ENCODE assay signal across 11 mouse cellular contexts in genomic region chr6:127094565-127094964, GRCm38 (mm10). TPM values are rescaled to one million over a fixed set of nuclear protein-coding genes. Genes with fewer than 3 reads are reported as not detected.
DNase-seq lines count a peak whose midpoint lies in the region; ATAC-seq and TF ChIP-seq lines count a peak whose summit lies in the region.
"Had no signal": no experiment of that assay in that cellular context is flagged by ENCODE, and none has a peak within 500 bp of the region (broad histone marks: within the 10 kb centered on the region; RNA-seq: fewer than 3 reads in every experiment).

No protein-coding gene starts in this region.

- 65% methylated on average over 7 of the region's 7 CpGs for WGBS in heart, postnatal 0 days
- WGBS in lung, adult 2 months: 54% methylated on average over 7 of the region's 7 CpGs
- WGBS in embryonic facial prominence, embryonic 10.5 days: 66% methylated on average over 7 of the region's 7 CpGs

- no peak overlapping the region for H3K9ac ChIP-seq in heart, postnatal 0 days (replicated peaks; ENCODE audit: low read depth, low read length)
- peak overlapping the region; percentile 38 for H3K9ac ChIP-seq in ES-Bruce4 (ENCODE audit: low read depth, poor library complexity, severe bottlenecking)
- H3K9ac ChIP-seq: midbrain, embryonic 12.5 days had no signal

- H3K27ac ChIP-seq in heart, postnatal 0 days (ENCODE audit: low read depth): no peak overlapping the region
- H3K27ac ChIP-seq in ES-Bruce4 (ENCODE audit: insufficient read depth, low read length): no peak overlapping the region
- no peak overlapping the region for H3K27ac ChIP-seq in embryonic facial prominence, embryonic 10.5 days (replicated peaks)
- H3K27ac ChIP-seq: midbrain, embryonic 12.5 days had no signal

- no peaks in the 10 kb centered on the region for H3K27me3 ChIP-seq in heart, postnatal 0 days (ENCODE audit: control insufficient read depth, insufficient read depth, low read length)
- no peaks in the 10 kb centered on the region for H3K27me3 ChIP-seq in ES-Bruce4 (ENCODE audit: control insufficient read depth, insufficient read depth, low read length, poor library complexity, severe bottlenecking)
- H3K27me3 ChIP-seq in embryonic facial prominence, embryonic 10.5 days (replicated peaks; ENCODE audit: low read depth, poor library complexity, severe bottlenecking): no peaks in the 10 kb centered on the region
- H3K27me3 ChIP-seq: midbrain, embryonic 12.5 days had no signal

- no peaks in the 10 kb centered on the region for H3K9me3 ChIP-seq in heart, postnatal 0 days (replicated peaks; ENCODE audit: control insufficient read depth, low read length)
- H3K9me3 ChIP-seq in ES-Bruce4 (replicated peaks; ENCODE audit: control insufficient read depth, insufficient read depth, low read length, poor library complexity, severe bottlenecking): no peaks in the 10 kb centered on the region
- H3K9me3 ChIP-seq in embryonic facial prominence, embryonic 10.5 days: no peaks in the 10 kb centered on the region
- H3K9me3 ChIP-seq: midbrain, embryonic 12.5 days had no signal

- TF ChIP-seq CTCF in heart, postnatal 0 days (IDR thresholded peaks at IDR 0.05; ENCODE audit: low read depth): peak; percentile 57
- peak; percentile 32; the same call in 1 of the 2 replicates for TF ChIP-seq CTCF in lung, adult 2 months (IDR thresholded peaks at IDR 0.05; ENCODE audit: insufficient read depth, low read length)
- TF ChIP-seq CTCF in ES-Bruce4 (IDR thresholded peaks at IDR 0.05; ENCODE audit: low read depth, low read length): peak; percentile 59

- intact Hi-C loops in heart, postnatal 36 days (cut with DNase I): no loop called here

- ATAC-seq in heart, postnatal 0 days (ENCODE audit: insufficient read depth, low read depth): no peak

- TF ChIP-seq POLR2A in lung, adult 2 months (IDR thresholded peaks at IDR 0.05; ENCODE audit: borderline replicate concordance, extremely low read depth, low read depth, low read length): no peak
- TF ChIP-seq POLR2A in ES-Bruce4 (IDR thresholded peaks at IDR 0.05; ENCODE audit: insufficient read depth, low read length): no peak

- no peak overlapping the region for H3K4me2 ChIP-seq in heart, postnatal 0 days (ENCODE audit: low read depth, low read length)
- H3K4me2 ChIP-seq: midbrain, embryonic 12.5 days had no signal

- peaks cover 24% of the 10 kb centered on the region for H3K36me3 ChIP-seq in heart, postnatal 0 days (replicated peaks; ENCODE audit: control insufficient read depth, insufficient read depth, low read length)
- H3K36me3 ChIP-seq in ES-Bruce4 (ENCODE audit: control insufficient read depth, insufficient read depth, low read length, poor library complexity, severe bottlenecking): peaks cover 31% of the 10 kb centered on the region
- H3K36me3 ChIP-seq in embryonic facial prominence, embryonic 10.5 days (replicated peaks): peaks cover 34% of the 10 kb centered on the region

- TF ChIP-seq EP300 in heart, postnatal 0 days (IDR thresholded peaks at IDR 0.05; ENCODE audit: low read depth): no peak
- TF ChIP-seq EP300 in ES-Bruce4 (IDR thresholded peaks at IDR 0.05; ENCODE audit: insufficient read depth, low read depth, low read length): no peak

- H3K4me1 ChIP-seq in heart, postnatal 0 days (ENCODE audit: control insufficient read depth, insufficient read depth): no peaks in the 10 kb centered on the region
- H3K4me1 ChIP-seq in lung, adult 2 months (ENCODE audit: control insufficient read depth, insufficient read depth, low read length): no peaks in the 10 kb centered on the region
- H3K4me1 ChIP-seq in ES-Bruce4 (ENCODE audit: control insufficient read depth, insufficient read depth, low read length): no peaks in the 10 kb centered on the region
- H3K4me1 ChIP-seq in embryonic facial prominence, embryonic 10.5 days: no peaks in the 10 kb centered on the region
- H3K4me1 ChIP-seq: midbrain, embryonic 12.5 days had no signal

- no peak overlapping the region for H3K4me3 ChIP-seq in heart, postnatal 0 days (ENCODE audit: low read depth, low read length)
- H3K4me3 ChIP-seq in lung, adult 2 months (replicated peaks; ENCODE audit: extremely low read depth, low read depth, low read length): no peak overlapping the region
- H3K4me3 ChIP-seq in ES-Bruce4 (ENCODE audit: low read depth, low read length): no peak overlapping the region
- no peak overlapping the region for H3K4me3 ChIP-seq in embryonic facial prominence, embryonic 10.5 days
- H3K4me3 ChIP-seq: midbrain, embryonic 12.5 days had no signal

- no peak for DNase-seq in heart, postnatal 0 days (ENCODE audit: low spot score)
- no peak for DNase-seq in heart, postnatal 36 days
- DNase-seq in lung, adult 2 months: no peak
- DNase-seq in lung, postnatal 25 days (ENCODE audit: low spot score): no peak
- DNase-seq in embryonic facial prominence, embryonic 10.5 days (ENCODE audit: low spot score): peak; percentile 44
- no peak for DNase-seq in yolk sac, embryonic 10.5 days (ENCODE audit: low spot score)
- DNase-seq in cerebellum, postnatal 4 days (ENCODE audit: low spot score in 2 of 2): no peak

RNA-seq across cellular contexts. Expression of gene Tigar, which starts 14.8 kb away (rescaled TPM):
- 9.0 and 21.1 TPM in 2 replicates for total RNA-seq in heart, postnatal 0 days (2014; rRNA removed; ENCODE audit: low replicate concordance)
- polyA plus RNA-seq in heart, postnatal 0 days (2015; fragmentation: Nextera tagmentation; extraction: Ambion mirVana): 14.4 and 15.6 TPM in 2 replicates
- 10 to 100 TPM; 45.8 to 48.8 TPM for total RNA-seq in heart, postnatal 36 days (2021)
- 2.7 and 4.1 TPM in 2 replicates for polyA plus RNA-seq in lung, adult 2 months (2012; rRNA removed)
- polyA plus RNA-seq in ES-Bruce4 (2011; ENCODE audit: insufficient read depth, insufficient read length, low read depth, missing spikeins): 32.4 and 37.6 TPM in 2 replicates
- polyA plus RNA-seq in embryonic facial prominence, embryonic 10.5 days (2016; fragmentation: Nextera tagmentation; extraction: Ambion mirVana): 5.7 and 7.2 TPM in 2 replicates

RNA-seq across cellular contexts. Expression of gene Fgf23, which starts 21.9 kb away (rescaled TPM):
- total RNA-seq in heart, postnatal 0 days (2014; rRNA removed; ENCODE audit: low replicate concordance): 1.1 TPM in 1 of 2 replicates, not detected in the other
- 0.05 TPM in 1 of 2 replicates, not detected in the other for polyA plus RNA-seq in heart, postnatal 0 days (2015; fragmentation: Nextera tagmentation; extraction: Ambion mirVana)
- under 1 TPM in 1 of 2 experiments, not detected in 1; 0.14 TPM for total RNA-seq in heart, postnatal 36 days (2021)
- not detected in 2 replicates for polyA plus RNA-seq in lung, adult 2 months (2012; rRNA removed)
- 0.33 and 0.49 TPM in 2 replicates for polyA plus RNA-seq in ES-Bruce4 (2011; ENCODE audit: insufficient read depth, insufficient read length, low read depth, missing spikeins)
- 0.08 and 0.16 TPM in 2 replicates for polyA plus RNA-seq in embryonic facial prominence, embryonic 10.5 days (2016; fragmentation: Nextera tagmentation; extraction: Ambion mirVana)
- polyA plus RNA-seq: embryonic facial prominence, embryonic 11.5 days; gonadal fat pad, adult 2 months; midbrain, embryonic 12.5 days had no signal

RNA-seq across cellular contexts. Expression of gene Ccnd2, which starts 57.4 kb away (rescaled TPM):
- 31.1 and 34.5 TPM in 2 replicates for total RNA-seq in heart, postnatal 0 days (2014; rRNA removed; ENCODE audit: low replicate concordance)
- polyA plus RNA-seq in heart, postnatal 0 days (2015; fragmentation: Nextera tagmentation; extraction: Ambion mirVana): 383 and 392 TPM in 2 replicates
- 100 to 1,000 TPM; 107 to 138 TPM for total RNA-seq in heart, postnatal 36 days (2021)
- 47.8 and 51.0 TPM in 2 replicates for polyA plus RNA-seq in lung, adult 2 months (2012; rRNA removed)
- polyA plus RNA-seq in ES-Bruce4 (2011; ENCODE audit: insufficient read depth, insufficient read length, low read depth, missing spikeins): 12.4 and 18.2 TPM in 2 replicates
- 1,002 and 1,039 TPM in 2 replicates for polyA plus RNA-seq in embryonic facial prominence, embryonic 10.5 days (2016; fragmentation: Nextera tagmentation; extraction: Ambion mirVana)
